Mouse (Mus musculus): Measurements from ENCODE around the gene Fam117a.

GRCm38 (mm10) chr11:95343180-95343579 lies 6.4 kb downstream of the Fam117a start:
- no peak for TF ChIP-seq CTCF (IDR thresholded peaks at IDR 0.05; ENCODE audit: low read depth)
- no peak for TF ChIP-seq EP300 (IDR thresholded peaks at IDR 0.05; ENCODE audit: low read depth)
